Mouse (Mus musculus): ENCODE data around the gene Cd300c2.
A peak's percentile ranks its signal among the peaks of the same experiment; 100 is the strongest.
"Not testable (repeated sequence)": the region's sequence is repeated elsewhere in the genome, so short reads cannot be mapped to it uniquely, and the experiment has no call there.

Gene Cd300c2

GRCm38 (mm10) chr11:115001474-115002040, at the start of gene Cd300c2:
Gene Cd300c2 (minus strand): TSS chr11:115001880.
- DNase-seq (ENCODE audit: low read depth), result peak; percentile 23

GRCm38 (mm10) chr11:115049282-115049895, 47.7 kb upstream of the Cd300c2 start:
- DNase-seq (ENCODE audit: low read depth), result peak; percentile 65

DNA sequence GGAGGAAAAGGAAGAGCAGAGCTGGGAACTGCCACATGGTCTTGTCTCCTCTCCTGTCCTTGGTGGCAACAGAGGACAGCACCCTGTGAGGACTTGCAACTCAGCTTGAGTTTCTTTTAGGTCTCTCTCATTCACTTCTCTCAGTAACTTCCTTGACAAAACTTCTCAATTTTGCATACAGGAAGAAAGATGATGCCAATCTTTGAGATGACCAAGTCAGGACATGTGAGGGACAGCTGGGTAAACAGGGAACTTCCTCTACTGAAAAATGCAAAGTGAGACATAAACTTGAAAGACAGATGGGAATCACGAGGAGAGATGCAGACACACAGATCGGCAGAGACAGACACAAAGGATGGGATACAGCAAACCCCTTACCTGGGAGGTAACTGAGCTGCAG, 46.6 kb upstream of the Cd300c2 start, which contains the start of gene Cd300ld3:
TSS of gene Cd300ld3 (minus strand) at position 151 of the 400 bp plus-strand sequence.
- DNase-seq (ENCODE audit: low read depth), result peak; percentile 57

DNA sequence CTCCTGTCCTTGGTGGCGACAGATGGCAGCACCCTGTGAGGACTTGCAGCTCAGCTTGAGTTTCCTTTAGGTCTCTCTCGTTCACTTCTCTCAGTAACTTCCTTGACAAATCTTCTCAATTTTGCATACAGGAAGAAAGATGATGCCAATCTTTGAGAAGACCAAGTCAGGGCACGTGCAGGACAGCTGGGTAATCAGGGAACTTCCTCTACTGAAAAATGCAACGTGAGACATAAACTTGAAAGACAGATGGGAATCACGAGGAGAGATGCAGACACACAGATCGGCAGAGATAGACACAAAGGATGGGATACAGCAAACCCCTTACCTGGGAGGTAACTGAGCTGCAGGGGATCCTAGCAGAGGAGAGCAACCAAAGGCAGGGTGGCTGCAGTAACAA, 36.0 kb upstream of the Cd300c2 start, which contains the start of gene Cd300ld5:
TSS of gene Cd300ld5 (minus strand) at position 101 of the 400 bp plus-strand sequence.
- DNase-seq (ENCODE audit: low read depth), result not testable (repeated sequence)

- not testable (repeated sequence) for DNase-seq (ENCODE audit: low read depth)
These were observed 25.2 kb upstream of the Cd300c2 start, which contains the start of gene Cd300ld4 for GRCm38 (mm10) chr11:115026912-115027311. Gene Cd300ld4 (minus strand): TSS chr11:115027012.

- not testable (repeated sequence) for DNase-seq (ENCODE audit: low read depth)
These were observed 14.4 kb upstream of the Cd300c2 start, which contains the start of gene Cd300ld2 for GRCm38 (mm10) chr11:115016093-115016492. Gene Cd300ld2 (minus strand): TSS chr11:115016193.

DNA sequence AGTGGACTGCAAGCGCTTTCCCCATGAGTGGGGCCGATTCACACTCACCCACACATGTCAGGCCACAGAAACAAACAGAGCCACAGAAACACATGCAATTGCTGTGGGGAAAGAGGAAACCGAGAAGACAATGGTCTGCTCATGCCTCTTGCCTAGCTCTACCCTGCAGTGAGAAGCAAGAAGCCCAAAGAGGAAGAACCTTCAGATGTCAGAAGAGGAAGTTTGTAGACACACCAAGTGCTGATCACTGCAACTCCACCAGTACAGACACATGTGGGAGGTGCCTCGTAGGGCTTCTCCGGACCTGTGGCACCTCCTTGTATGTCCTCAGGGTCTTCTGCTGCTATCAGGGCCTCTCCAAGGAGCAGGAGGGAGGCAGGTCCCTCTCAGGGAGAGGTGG, 2.4 kb upstream of the Cd300c2 start:
- peak; percentile 59 for DNase-seq (ENCODE audit: low read depth)

DNA sequence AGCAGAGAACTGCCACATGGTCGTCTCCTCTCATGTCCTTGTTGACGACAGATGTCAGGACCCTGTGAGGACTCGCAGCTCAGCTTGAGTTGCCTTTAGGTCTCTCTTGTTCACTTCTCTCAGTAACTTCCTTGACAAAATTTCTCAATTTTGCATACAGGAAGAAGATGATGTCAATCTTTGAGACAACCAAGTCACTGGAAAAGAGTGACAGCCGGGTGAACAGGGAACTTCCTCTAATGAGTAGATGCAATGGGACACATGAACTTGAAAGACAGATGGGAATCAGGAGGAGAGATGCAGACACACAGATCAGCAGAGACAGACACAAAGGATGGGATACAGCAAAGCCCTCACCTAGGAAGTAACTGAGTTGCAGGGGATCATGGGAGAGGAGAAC, 11.9 kb downstream of the Cd300c2 start, which contains the start of gene Cd300ld:
TSS of gene Cd300ld (minus strand) at position 130 of the 400 bp plus-strand sequence.
- peak; percentile 29 for DNase-seq (ENCODE audit: low read depth)

DNA sequence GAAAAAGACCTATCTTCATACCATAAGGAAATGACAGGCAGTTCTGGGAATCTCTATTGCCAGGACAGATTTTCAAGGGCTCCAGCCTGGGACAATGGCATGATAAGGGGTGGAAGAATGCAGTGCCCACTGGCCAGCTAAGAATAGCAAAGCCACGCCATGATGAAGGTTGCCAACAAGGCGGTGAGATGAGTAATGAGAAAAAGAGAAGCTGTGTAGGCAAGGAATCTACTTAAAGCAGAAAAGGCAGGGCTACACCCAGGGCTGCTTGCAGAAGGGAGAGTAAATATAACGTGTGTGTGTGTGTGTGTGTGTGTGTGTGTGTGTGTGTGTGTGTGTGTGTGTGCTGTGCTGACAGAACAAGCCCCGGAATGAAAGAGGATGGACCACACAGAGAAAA, 19.8 kb downstream of the Cd300c2 start:
- no peak for DNase-seq (ENCODE audit: low read depth)

DNA sequence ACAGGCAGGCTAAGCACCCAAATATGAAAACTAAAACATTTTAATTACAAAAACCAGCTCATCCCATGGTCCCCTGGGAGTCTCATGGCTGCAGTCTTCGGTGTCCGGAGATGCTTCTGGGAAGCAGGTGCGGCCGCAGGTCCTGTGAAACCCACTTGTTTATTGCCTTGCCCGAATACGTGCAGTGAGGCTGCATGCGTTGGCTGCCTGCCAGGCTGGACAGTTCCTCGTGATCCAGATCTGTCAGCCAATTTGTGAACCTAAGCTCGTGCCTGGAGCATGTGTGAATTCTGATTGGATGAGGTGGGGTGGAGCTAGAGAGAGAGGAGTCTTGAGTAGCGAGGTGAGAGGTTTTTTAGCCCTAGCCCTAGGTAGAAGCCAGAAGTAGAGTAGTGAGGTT, 29.0 kb downstream of the Cd300c2 start:
- DNase-seq (ENCODE audit: low read depth), result no peak

DNA sequence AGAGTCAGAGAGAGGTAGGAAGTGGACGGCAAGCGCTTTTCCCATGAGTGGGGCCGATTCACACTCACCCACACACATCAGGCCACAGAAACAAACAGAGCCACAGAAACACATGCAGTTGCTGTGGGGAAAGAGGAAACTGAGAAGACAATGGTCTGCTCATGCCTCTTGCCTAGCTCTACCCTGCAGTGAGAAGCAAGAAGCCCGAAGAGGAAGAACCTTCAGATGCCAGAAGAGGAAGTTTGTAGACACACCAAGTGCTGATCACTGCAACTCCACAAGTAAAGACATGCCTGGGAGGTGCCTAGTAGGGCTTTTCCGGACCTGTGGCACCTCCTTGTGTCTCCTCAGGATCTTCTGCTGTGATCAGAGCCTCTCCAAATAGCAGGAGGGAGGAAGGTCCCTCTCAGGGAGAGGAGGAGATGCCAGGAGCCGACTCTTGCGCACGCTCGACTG, 32.9 kb downstream of the Cd300c2 start, which contains the start of gene Cd300c:
TSS of gene Cd300c (minus strand) at position 406 of the 456 bp plus-strand sequence.
- peak; percentile 41 for DNase-seq (ENCODE audit: low read depth)

DNA sequence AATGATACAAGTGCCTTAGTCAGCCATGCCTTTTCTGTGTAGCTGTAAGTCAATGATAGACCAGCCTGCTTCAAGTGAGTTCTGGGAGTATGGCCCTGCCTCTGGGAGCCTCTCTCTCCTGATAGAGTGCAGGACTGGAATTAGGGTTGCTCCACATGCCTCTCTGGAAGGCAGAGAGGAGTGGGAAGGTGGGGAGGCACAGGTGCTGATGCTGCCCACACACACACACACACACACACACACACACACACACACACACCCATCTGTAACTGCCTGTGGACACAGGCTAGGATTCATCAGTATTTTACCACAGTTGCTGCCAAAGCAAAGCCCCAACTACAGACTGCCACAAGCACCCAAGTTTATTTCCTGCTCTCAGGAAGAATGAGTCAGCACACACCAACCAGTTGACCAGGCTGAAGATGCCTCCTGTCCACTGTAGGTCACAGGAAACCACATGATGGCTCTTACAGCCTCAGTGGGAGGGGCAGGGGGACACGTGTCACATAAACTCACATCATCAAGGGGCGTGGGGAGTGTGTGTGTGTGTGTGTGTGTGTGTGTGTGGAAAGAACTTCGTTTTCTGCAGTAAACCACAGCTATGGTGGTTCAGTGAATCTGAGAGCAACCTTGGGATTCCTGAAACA, 36.4 kb downstream of the Cd300c2 start:
- peak; percentile 100 for DNase-seq (ENCODE audit: low read depth)

DNA sequence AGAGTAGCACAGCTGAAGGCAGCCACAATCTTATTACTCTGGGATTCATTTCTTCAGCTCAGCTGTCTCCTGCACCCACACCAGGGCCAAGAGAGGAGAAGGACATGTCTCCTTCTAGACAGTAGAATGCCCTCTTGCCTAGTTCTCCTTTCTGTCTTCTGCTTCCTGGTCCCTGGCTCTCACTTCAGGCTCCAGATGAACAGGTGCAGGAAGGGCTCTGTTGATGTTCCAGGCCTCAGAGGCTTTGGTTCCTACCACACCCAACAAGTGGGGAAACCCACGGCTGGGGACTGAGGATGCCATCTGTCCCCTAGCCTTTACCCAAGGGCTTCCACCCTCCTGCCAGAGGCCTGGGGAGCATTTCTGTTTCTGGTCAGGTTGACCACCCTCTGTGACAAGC, 41.3 kb downstream of the Cd300c2 start:
- peak; percentile 63 for DNase-seq (ENCODE audit: low read depth)

Data from 416B (cell line).